Mouse (Mus musculus): ENCODE data around the gene Opn1sw.
"Not testable (repeated sequence)": the region's sequence is repeated elsewhere in the genome, so short reads cannot be mapped to it uniquely, and the experiment has no call there.

Opn1sw gene

DNA sequence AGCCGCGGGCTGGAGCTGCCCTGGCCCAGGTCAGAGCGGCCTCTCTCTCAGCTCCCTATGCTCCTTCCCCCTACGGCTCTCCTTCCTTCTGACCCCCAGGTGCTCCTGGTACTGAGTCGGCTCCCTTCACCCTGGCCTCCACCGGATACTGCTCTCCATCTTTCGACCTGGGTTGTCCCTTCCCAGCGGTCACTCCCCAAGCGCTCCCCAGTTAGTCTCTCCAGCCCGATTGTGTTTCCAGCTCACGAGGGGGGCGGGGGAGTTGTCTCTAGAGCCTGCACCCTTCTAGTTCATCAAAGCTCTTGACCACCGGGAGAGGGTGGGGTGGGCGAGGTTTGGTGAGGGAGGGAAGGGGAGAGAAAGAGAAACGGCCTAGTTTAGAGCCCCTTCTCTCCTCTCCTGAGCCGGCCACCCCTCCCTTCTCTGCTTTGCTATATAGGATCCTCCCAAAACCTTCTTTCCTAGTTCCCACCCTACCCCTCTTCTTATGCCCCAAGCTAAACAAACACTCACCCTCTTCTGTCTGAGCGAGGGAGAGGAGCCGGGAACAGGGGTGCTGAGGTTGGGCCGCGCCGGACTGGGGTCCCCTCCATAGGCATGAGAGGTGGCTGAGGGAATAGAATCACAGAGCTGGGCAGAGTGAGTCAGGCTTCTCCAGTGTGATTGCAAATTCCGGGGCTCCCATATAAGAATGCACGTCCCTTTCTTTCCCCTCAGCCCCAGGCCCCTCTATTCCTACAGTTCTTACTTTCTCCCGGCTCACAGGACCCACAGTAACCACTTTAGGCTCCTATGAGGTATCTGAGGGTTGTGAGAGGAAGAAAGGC lies 8.7 kb upstream of the Opn1sw start:
- DNase-seq (ENCODE audit: low read depth, low spot score): no peak

DNA sequence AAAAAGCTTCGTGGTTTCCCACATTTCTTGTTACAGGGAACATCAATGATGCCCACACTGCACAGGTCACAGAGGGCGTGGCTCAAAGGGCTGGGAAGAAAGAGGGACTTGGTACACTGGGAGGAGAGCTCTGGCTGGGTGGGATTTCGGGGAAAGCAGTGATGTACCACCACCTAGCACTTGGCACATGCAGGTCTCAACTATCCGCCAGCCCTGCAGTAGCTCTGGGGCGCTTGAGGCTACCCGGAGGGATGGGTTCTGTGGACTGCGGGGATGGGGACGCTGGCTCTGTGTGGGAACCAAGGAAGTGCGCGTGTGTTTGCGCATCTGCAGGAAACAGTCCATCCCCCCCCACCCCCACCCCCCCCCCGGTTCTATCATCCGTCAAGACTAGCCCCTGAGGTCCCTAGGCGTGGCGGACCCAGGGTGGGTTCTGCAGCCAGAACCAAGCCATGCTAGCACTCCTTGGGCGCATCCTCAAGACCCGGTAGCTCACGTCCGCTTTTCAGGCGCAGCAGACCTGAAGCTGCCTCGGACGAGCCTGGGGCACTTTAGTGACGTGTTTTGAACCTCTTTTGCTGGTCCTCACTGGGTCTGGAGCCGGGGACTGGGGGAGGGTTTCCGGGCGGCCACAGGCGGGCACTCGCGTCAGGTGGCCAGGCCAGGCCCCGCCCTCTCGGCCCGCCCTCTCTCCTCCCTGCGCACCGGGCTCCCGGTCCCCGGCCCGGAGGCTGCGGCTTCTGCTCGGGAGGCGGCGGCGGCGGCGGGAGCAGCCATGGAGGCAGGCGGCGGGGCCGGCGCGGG lies 7.8 kb upstream of the Opn1sw start, which contains the start of gene Ccdc136:
Ccdc136 (plus strand) TSS at position 400 of the 804 bp plus-strand sequence.
- no peak for DNase-seq (ENCODE audit: low read depth, low spot score)

DNA sequence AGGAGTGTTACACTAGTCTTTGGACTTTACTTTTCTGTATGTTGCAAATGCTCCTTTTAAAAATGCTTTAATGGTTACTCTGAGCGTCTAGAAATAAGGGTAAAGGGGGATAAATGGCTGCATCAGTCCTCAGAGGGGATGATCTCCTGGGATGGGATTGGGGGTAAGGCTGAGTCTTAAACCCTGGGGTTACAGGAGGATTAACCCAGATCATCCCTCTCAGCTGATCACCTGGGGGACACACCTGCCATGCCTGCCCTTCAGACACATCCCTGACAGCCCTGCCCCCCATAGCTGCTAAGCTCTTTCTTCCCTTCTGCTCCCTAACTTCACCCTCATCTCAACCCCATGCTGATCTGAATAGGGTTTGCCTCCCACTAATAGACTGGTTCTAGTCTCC lies 6.0 kb upstream of the Opn1sw start:
- DNase-seq (ENCODE audit: low read depth, low spot score): no peak

DNA sequence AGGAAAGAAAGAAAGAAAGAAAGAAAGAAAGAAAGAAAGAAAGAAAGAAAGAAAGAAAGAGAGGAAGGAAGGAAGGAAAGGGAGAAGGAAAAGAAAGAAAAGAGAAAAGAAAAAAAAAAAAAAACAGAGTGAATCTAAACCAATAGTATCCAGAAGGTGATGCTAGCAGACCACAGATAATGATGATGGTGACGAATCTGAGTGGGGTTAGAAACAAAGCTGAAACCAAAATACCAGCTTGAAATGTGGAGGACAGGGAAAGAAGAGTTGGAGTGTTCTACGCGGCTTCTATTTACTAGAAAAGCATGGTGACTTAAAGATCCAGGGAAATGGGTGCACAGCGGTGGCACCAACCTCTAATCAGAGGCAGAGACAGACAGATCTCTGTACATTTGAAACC lies 3.5 kb upstream of the Opn1sw start:
- DNase-seq (ENCODE audit: low read depth, low spot score): no peak

DNA sequence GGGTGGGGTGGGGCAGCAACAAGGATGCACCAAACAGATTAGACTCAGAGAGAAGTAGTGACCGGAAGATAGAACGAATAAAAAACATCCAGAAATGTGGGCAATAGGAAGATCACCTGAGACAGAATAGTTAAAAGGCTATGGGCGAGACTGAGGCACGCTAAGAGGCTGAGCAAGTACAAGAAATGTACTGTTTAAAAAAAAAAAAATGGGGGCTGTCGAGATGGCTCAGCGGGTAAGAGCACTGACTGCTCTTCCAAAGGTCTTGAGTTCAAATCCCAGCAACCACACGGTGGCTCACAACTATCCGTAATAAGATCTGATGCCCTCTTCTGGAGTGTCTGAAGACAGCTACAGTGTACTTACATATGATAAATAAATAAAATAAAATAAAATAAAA lies 3.0 kb upstream of the Opn1sw start:
- DNase-seq (ENCODE audit: low read depth, low spot score): not testable (repeated sequence)

DNA sequence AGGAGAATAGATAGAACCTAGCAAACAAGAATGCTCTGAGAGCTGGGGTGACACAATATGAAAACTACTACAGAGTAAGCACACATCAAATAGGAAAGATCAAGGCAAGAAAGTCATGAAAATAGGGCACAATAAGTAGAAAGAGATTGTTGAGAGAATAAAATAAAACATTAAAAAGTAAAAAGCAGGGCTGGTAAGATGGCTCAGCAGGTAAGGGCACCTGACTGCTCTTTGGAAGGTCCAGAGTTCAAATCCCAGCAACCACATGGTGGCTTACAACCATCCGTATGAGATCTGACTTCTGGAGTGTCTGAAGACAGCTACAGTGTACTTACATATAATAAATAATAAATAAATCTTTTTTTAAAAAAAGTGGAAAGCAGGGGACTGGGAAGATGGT lies 2.2 kb upstream of the Opn1sw start:
- DNase-seq (ENCODE audit: low read depth, low spot score): not testable (repeated sequence)

DNA sequence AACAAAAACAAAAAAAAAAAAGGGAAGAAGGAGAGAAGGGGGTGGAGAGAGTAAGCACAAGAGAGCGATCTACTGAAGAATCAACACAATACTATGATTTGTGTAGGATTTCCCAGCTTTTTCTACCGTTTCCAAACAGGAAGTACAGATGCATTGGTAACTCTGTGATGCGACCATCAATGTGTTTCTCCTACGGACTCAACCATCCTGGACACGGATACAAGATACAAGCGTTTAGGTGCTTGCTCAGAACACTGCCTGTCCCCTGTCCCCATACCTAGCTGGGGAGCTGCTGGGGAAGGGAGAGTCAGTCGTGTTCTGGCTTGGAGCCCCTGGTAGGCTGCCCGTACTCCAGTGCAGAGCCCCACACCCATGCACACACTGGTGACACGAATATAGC lies 1.2 kb upstream of the Opn1sw start:
- no peak for DNase-seq (ENCODE audit: low read depth, low spot score)

DNA sequence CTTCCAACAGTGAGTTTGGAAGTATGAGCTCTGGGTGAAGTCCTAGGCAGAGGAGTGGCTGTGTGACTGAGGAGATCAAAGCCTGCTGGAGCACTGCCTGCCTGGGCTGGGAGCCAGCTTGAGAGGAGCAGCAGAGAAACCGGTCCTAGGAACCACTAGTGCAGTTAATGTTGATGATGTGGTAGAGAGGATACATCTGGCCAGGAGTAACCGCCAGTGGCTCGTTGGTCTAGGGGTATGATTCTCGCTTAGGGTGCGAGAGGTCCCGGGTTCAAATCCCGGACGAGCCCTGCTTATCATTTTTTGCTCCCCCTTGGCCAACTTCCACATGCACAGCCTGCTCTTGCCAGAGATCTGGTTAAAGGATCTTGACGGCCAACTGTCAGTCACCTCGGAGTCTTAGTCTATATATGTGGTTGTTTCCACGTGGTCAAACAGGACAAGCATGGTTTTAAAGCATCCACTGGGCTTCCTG lies 375 bp upstream of the Opn1sw start:
- DNase-seq (ENCODE audit: low read depth, low spot score): no peak

DNA sequence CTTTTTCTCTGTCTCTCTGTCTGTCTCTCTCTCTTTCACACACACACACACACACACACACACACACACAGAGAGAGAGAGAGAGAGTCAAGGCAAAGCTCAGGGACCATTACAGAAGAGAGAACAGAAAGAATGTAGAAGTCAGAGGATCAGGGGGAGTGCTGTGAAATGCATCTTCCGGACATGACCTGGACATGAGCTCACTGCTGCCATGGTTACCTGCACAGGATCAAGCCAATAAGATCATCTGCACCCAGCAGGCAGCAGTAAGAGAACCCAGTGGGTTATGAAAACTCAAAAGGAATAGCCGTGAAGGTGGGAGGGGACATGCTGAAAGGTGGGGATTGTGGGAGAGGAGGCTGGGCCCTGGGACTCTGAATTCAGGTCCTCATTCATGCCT lies 5.8 kb downstream of the Opn1sw start:
- no peak for DNase-seq (ENCODE audit: low read depth, low spot score)

DNA sequence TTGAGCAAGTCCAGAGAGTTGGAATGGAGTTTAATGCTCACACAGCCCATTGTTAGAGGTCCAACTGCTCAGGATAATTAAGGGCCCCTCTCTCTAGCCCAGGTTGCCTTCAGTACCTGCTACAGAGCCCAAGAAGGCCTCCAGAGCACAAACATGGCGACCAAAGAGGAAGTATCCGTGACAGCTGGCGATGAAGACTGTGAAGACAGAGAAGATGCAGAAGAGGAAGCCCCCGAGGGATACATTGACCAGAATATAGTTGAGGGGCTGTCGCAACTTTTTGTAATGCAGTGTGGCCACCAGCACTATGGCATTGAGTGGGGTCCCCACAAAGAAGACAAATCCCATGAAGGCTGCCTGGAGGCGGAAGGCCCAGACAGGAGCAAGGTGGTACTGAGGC lies 8.3 kb downstream of the Opn1sw start:
- no peak for DNase-seq (ENCODE audit: low read depth, low spot score)

DNA sequence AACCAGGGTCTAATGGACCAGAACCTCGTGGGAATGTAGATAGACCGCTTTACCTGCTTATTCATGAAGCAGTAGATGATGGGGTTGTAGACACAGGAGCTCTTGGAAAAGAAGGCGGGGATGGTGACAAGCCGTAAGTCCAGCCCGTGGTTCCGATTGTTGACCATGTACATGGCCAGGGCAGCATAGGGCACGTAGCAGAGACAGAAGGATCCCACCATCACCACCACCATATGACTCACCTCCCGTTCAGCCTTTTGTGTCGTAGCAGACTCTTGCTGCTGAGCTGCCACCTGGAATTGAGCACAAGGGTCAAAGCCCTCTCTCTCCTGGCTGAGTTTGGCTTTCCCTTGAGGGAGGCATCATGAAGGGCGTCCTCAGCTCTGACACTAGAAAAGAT lies 9.6 kb downstream of the Opn1sw start:
- DNase-seq (ENCODE audit: low read depth, low spot score): no peak

DNA sequence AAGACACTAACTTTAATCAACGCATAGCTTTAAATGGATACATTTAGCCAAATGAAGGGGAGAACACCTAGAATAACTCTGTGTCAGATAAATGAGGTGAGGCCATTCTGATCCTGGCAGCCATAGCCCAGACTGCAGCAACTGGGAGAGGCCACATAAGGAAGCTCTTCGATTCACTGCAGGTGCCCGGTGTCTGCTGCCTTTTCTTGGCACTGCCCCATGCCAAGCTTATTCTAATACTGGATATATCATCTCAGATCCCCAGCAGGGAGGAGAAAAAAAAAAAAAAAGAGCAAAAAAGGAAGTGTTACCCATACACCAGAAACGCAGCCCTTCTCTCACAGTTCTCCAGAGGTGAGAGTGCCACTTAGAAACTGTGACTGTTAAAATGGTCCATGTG lies 10.9 kb downstream of the Opn1sw start:
- no peak for DNase-seq (ENCODE audit: low read depth, low spot score)

DNA sequence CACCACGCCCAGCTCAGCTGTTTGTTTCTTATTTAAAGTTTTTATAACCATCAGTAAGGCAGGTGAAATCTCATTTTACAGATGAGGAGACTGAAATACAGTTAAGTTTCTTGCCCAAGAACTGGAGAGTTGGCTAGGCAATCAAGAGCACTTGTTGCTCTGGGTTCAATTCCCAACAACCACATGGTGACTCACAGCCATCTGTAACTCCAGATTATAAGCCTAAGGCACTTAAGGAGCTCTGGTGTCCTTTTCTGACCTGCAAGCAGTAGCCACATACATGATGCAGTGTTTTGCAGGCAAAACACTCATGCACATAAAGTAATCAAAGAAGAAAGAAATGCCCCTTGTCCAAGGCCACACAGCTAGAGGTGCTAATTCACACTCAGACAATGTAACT lies 23.0 kb downstream of the Opn1sw start:
- DNase-seq (ENCODE audit: low read depth, low spot score): no peak

DNA sequence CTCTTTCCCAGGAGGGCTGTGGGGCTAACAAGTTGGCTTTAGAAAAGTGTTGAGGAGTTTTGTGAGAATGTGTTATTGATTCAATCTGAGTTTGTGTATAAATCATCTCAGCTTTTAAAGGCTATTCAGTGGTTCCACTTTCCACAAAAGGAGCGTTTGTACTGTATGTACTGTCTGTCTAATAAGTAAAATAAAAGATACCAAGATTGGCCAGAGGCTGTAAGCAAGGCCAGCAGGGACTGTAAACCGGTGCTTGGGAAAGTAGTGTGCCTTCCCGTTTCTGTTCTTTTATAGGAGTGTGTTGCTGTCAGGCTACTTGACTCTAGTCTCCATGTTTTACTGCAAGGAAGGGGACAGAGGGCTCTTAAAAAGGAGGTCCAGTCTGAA lies 25.1 kb downstream of the Opn1sw start:
- no peak for DNase-seq (ENCODE audit: low read depth, low spot score)

DNA sequence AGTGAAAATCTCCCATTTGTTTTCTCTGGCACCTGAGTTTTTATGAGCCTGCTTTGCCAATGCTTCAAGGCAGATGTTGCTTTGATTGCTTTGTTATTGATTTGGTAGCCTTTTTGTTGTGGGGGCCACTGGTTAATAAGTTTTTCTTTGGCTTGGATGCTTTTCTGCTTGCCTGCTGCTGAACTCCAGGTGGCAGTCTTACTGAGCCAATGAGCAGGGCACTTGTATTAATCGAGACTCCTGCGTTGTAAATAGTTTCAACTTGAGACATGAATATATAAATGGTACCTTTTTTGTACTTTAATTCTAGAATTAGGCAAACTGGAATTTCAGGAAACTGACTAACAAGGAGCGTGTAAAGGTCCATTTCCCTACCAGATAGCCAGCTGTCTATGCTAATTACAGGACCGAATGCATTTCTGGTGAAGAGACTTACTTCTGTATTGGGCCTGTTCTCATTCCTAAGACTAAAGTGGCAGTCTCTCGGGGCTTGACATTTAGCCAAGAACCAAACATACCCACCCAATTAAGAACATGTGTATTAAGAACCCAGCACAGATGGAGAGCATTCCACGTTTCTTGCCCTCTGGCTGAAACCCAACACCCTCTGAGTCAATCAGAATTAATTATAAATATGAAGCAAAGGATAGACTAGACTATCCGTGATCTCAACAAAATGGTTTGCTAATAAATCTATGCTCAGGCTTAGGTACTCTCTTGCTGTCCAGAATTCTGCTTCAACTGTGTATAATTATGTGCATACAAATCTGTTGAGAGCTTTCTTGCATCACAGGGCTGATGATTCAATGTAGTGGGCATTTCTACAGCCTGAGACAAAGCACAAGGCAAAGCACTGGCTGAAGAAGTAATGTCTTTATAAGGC lies 25.8 kb downstream of the Opn1sw start:
- DNase-seq (ENCODE audit: low read depth, low spot score): no peak

DNA sequence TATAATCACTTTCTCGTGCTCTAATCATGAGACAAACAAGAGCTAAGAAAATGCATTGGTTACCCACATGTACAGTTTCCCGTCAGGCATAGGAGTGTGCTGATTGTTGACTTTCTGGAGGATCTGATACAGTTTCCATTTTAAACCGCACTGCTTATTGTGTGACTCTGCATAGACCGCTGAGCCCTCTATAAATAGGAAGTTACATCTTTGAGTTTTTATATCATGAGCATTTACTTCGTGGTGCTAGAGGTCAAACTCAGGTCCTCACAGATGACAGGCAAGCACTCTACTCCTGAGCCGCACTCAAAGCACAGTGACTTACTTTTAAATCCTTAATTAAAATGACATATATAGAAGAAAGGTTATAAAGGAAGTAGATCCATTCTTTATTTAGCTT lies 28.1 kb downstream of the Opn1sw start:
- no peak for DNase-seq (ENCODE audit: low read depth, low spot score)

DNA sequence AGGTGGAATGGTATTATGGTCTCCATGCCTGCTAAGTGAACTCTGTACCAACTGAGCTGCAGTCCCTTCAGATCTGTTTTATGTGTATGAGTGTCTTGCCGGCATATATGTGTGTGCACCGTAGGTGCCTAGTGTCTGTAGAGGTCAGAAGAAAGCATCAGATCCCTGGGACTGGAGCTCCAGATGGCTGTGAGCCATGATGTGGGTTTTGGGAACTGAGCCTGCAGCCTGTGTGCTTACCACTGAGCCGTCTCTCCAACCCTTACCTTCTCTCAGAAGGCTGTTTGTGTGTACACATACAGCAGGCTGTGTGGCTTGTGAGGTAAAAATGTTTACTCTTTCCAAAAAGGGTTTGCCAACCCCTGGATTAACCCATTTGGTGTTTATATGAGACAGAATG lies 28.9 kb downstream of the Opn1sw start:
- DNase-seq (ENCODE audit: low read depth, low spot score): no peak

DNA sequence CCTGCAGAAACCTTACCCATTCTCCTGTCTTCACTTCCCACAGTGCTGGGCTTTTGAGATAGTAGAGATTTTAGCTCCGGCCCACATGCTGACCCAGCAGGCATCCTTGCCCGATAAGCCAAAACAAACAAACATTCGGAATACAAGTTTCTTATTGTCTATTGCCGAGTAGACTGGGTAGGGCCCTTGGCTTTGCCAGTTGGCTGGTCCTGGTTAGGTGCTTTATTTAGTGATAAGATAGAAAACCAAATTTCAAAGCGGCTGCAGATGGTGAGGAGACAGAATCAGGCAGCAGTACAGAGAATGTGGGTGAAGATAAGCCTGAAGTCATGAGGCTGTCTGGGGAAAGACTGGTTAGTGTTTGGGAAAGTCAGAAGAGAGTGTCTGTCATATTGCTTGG lies 35.5 kb downstream of the Opn1sw start:
- no peak for DNase-seq (ENCODE audit: low read depth, low spot score)

DNA sequence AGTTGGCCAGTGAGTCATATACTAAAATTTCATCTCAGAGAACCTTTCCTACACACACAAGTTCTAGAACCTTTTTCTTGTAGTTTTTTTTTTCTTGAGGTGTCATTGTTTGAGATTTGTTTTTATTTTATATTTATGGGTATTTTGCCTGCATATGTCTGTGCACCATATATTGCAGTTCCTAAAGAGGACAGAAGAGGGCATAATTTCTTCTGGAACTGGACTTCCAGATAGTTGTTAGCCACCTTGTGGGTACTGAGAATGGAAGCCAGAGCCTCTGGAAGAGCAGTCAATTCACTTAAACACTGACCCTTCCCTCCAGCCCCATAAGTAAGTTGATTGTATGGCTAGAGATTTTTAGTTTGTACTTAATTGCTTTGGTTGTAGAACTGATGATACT lies 36.7 kb downstream of the Opn1sw start:
- peak; percentile 38 for DNase-seq (ENCODE audit: low read depth, low spot score)

DNA sequence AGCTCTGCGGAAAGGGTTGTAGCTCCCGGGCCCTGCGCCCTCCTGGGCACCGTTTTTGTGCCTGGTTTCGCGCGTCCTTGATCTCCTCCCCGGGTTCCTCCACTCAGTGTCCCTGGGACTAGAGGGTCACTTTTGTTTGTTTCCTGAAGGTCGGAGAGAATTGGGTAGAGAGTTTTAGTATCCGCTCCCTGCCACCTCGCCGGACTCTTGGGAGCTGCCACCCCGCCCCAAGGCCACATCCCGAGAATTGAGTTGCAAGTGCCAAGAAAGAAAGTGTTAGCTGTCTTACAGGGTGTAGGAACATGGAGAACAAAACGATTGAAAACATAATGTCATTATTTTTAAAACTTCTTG lies 39.9 kb downstream of the Opn1sw start:
- no peak for DNase-seq (ENCODE audit: low read depth, low spot score)

DNA sequence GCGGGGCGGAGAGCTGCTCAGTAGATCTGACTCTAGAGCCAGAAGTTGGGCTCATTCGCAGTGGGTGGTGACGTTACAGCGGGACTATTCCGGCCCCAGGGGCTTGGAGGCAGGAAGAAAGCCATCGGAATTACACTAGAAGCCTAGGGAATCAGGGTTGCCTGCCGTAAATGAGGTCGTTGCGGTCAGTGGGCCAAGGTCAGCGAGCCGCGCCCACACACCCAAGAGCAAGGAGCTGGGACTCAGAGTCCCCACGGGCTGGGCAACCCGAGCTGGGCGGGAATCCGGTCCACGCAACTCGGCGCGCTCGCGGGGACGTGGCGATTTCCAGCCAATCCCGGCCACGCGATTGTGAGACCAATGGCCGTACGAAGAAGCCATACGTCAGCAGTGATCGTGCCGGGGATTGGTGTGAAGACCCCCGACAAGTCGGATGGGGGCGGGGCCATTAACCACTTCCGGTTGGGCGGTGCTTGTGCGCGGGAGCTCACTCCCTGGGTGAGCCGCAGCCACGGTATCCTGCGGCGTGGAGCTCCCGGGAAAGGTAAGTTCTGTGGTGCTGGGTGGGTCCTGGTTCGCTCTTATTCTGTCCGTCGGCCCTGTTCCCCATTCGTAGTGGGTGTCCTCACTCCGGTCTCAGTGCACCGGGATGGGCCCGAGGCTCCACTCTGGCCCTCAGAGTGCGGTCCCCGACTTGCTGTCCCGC lies 40.5 kb downstream of the Opn1sw start, which contains the start of gene Calu:
Calu (plus strand) TSS at position 405 of the 706 bp plus-strand sequence.
- DNase-seq (ENCODE audit: low read depth, low spot score): peak; percentile 96

All from c-Kit-negative CD71-positive TER-119-positive erythroid progenitor cells, embryonic 14.5 days (primary cell).